Mouse (Mus musculus) right cerebral cortex, adult 18-20 months (tissue): ENCODE measurements around the gene Sema4a.

Experiments used
- DNase-seq: peaks from one replicate; pipeline ENCODE4 v3.0.0; 2022; ENCODE audit warnings: mixed read lengths

Gene Sema4a

GRCm38 (mm10) chr3:88460983-88461696 lies at the start of gene Sema4a:
Sema4a (minus strand) TSS chr3:88461182.
- DNase-seq = no peak

- peak; percentile 94 for DNase-seq
Measured at GRCm38 (mm10) chr3:88509692-88510420, 48.9 kb upstream of the Sema4a start, which contains the start of gene Lmna. Lmna (minus strand) TSS chr3:88509956.

GRCm38 (mm10) chr3:88509250-88509649 lies 48.3 kb upstream of the Sema4a start:
- no peak for DNase-seq

GRCm38 (mm10) chr3:88505765-88506164 lies 44.8 kb upstream of the Sema4a start:
- no peak for DNase-seq

GRCm38 (mm10) chr3:88505081-88505480 lies 44.1 kb upstream of the Sema4a start:
- DNase-seq = no peak

- DNase-seq = no peak
Measured at GRCm38 (mm10) chr3:88503881-88504746, 43.1 kb upstream of the Sema4a start.

GRCm38 (mm10) chr3:88503505-88503863 lies 42.5 kb upstream of the Sema4a start:
- peak; percentile 79 for DNase-seq

GRCm38 (mm10) chr3:88502641-88503504 lies 41.9 kb upstream of the Sema4a start:
- DNase-seq = peak; percentile 94

- DNase-seq = no peak
Measured at GRCm38 (mm10) chr3:88502031-88502571, 41.1 kb upstream of the Sema4a start.

- DNase-seq = no peak
Measured at GRCm38 (mm10) chr3:88501366-88502030, 40.5 kb upstream of the Sema4a start.

- peak; percentile 18 for DNase-seq
Measured at GRCm38 (mm10) chr3:88500655-88501365, 39.8 kb upstream of the Sema4a start.

- DNase-seq = peak; percentile 44
Measured at GRCm38 (mm10) chr3:88500087-88500486, 39.1 kb upstream of the Sema4a start.

GRCm38 (mm10) chr3:88499580-88499979 lies 38.6 kb upstream of the Sema4a start:
- no peak for DNase-seq

- DNase-seq = no peak
Measured at GRCm38 (mm10) chr3:88495741-88496415, 34.9 kb upstream of the Sema4a start.

GRCm38 (mm10) chr3:88494836-88495628 lies 34.0 kb upstream of the Sema4a start:
- DNase-seq = peak; percentile 57

- no peak for DNase-seq
Measured at GRCm38 (mm10) chr3:88493706-88494582, 33.0 kb upstream of the Sema4a start.

GRCm38 (mm10) chr3:88487396-88487795 lies 26.4 kb upstream of the Sema4a start:
- DNase-seq = no peak

GRCm38 (mm10) chr3:88486887-88487286 lies 25.9 kb upstream of the Sema4a start:
- DNase-seq = no peak
